In genomic region chr12:11437266-11437906, GRCm38 (mm10) we compare ENCODE assay signal across 8 mouse cellular contexts. TPM values are rescaled to one million over a fixed set of nuclear protein-coding genes. Genes with fewer than 3 reads are reported as not detected.
DNase-seq lines count a peak whose midpoint lies in the region; ATAC-seq and TF ChIP-seq lines count a peak whose summit lies in the region.

No protein-coding gene starts in this region.

- TF ChIP-seq EP300 in liver, embryonic 14.5 days (IDR thresholded peaks at IDR 0.05; ENCODE audit: low read depth): no peak

- TF ChIP-seq CTCF in liver, embryonic 14.5 days (IDR thresholded peaks at IDR 0.05; ENCODE audit: low read depth): peak; percentile 70

- H3K9ac ChIP-seq in forebrain, embryonic 15.5 days (replicated peaks): peak overlapping the region; percentile 51
- no peak overlapping the region for H3K9ac ChIP-seq in liver, embryonic 14.5 days (replicated peaks)
- H3K9ac ChIP-seq in neural tube, embryonic 14.5 days (replicated peaks; ENCODE audit: low read depth, low read length): no peak overlapping the region

- peak overlapping the region; percentile 48 for H3K4me3 ChIP-seq in forebrain, embryonic 15.5 days
- no peak overlapping the region for H3K4me3 ChIP-seq in liver, embryonic 14.5 days (ENCODE audit: insufficient read depth in 1 of 2, low read depth in 2 of 2, low read length in 2 of 2)
- H3K4me3 ChIP-seq in neural tube, embryonic 14.5 days (ENCODE audit: low read depth, low read length): peak overlapping the region; percentile 44; the same call in 1 of the 2 replicates

- DNase-seq in ES-CJ7 (ENCODE audit: low read depth, low spot score): peak; percentile 95
- peak; percentile 93 for DNase-seq in cerebellum, adult 11 months
- peak; percentile 73 to 80 for DNase-seq in heart, postnatal 14 days
- DNase-seq in kidney, postnatal 4 days: peak; percentile 88 to 90
- DNase-seq in liver, embryonic 14.5 days (ENCODE audit: low read depth in 3 of 3, low spot score in 3 of 3): peak in 2 of 3 experiments; percentile 5 to 11
- peak; percentile 73 for DNase-seq in thymus, postnatal 4 days

- no peaks in the 10 kb centered on the region for H3K36me3 ChIP-seq in forebrain, embryonic 15.5 days
- H3K36me3 ChIP-seq in liver, embryonic 14.5 days (replicated peaks; ENCODE audit: control insufficient read depth, insufficient read depth, low read depth): no peaks in the 10 kb centered on the region
- no peaks in the 10 kb centered on the region for H3K36me3 ChIP-seq in neural tube, embryonic 14.5 days (ENCODE audit: control insufficient read depth, insufficient read depth, low read length)

- H3K4me1 ChIP-seq in forebrain, embryonic 15.5 days: peaks cover 24% of the 10 kb centered on the region
- H3K4me1 ChIP-seq in liver, embryonic 14.5 days (replicated peaks; ENCODE audit: control insufficient read depth in 2 of 2, insufficient read depth in 2 of 2, low read length in 1 of 2): no peaks in the 10 kb centered on the region
- H3K4me1 ChIP-seq in neural tube, embryonic 14.5 days (ENCODE audit: control insufficient read depth, insufficient read depth, low read length): no peaks in the 10 kb centered on the region; the same call in 1 of the 2 replicates

- peak; percentile 55 for ATAC-seq in forebrain, embryonic 15.5 days (replicated peaks)
- no peak for ATAC-seq in liver, embryonic 14.5 days (ENCODE audit: insufficient read depth)
- peak; percentile 47; the same call in 1 of the 2 replicates for ATAC-seq in neural tube, embryonic 14.5 days (ENCODE audit: low read depth)

- H3K27ac ChIP-seq in forebrain, embryonic 15.5 days (replicated peaks): peak overlapping the region; percentile 76; the same call in 1 of the 2 replicates
- no peak overlapping the region for H3K27ac ChIP-seq in liver, embryonic 14.5 days
- 0 out of 2 replicates have a peak overlapping the region, but pooled peaks have one; percentile 65 for H3K27ac ChIP-seq in neural tube, embryonic 14.5 days (ENCODE audit: low read depth, low read length)

- 17% methylated on average over 16 of the region's 17 CpGs for WGBS in forebrain, embryonic 15.5 days
- 14% methylated on average over 17 of the region's 17 CpGs for WGBS in liver, embryonic 14.5 days (ENCODE audit: insufficient replicate concordance)
- WGBS in neural tube, embryonic 14.5 days: 19% methylated on average over 17 of the region's 17 CpGs

- H3K4me2 ChIP-seq in forebrain, embryonic 15.5 days (replicated peaks): peak overlapping the region; percentile 84
- no peak overlapping the region; the same call in 1 of the 2 replicates for H3K4me2 ChIP-seq in liver, embryonic 14.5 days (ENCODE audit: low read depth)
- peak overlapping the region; percentile 66 for H3K4me2 ChIP-seq in neural tube, embryonic 14.5 days (ENCODE audit: low read depth, low read length)

- intact Hi-C loops in heart, postnatal 14 days (cut with DNase I): loop anchor here (2.0 kb wide), 1 partner anchor 87 kb away; no protein-coding TSS in a partner anchor

- 0 out of 2 replicates have a peak, but pooled peaks cover 6% of the 10 kb centered on the region for H3K27me3 ChIP-seq in forebrain, embryonic 15.5 days
- H3K27me3 ChIP-seq in liver, embryonic 14.5 days (ENCODE audit: control insufficient read depth, insufficient read depth, low read length): peaks cover 25% of the 10 kb centered on the region
- no peaks in the 10 kb centered on the region for H3K27me3 ChIP-seq in neural tube, embryonic 14.5 days (ENCODE audit: control insufficient read depth, insufficient read depth, low read length)

- H3K9me3 ChIP-seq in forebrain, embryonic 15.5 days: no peaks in the 10 kb centered on the region
- H3K9me3 ChIP-seq in liver, embryonic 14.5 days (ENCODE audit: control insufficient read depth, low read length): no peaks in the 10 kb centered on the region
- H3K9me3 ChIP-seq in neural tube, embryonic 14.5 days (ENCODE audit: control insufficient read depth, low read length): no peaks in the 10 kb centered on the region

RNA-seq across cellular contexts. Expression of gene Vsnl1, which starts 1.0 kb away (rescaled TPM):
- polyA plus RNA-seq in forebrain, embryonic 15.5 days (2015; fragmentation: Nextera tagmentation; extraction: Ambion mirVana): 13.1 and 16.6 TPM in 2 replicates
- under 1 TPM; 0.29 to 0.81 TPM for total RNA-seq in heart, postnatal 14 days (2021)
- 0.04 TPM in 1 of 2 replicates, not detected in the other for polyA plus RNA-seq in liver, embryonic 14.5 days (2012; rRNA removed)
- 0.08 TPM in 1 of 2 replicates, not detected in the other for polyA plus RNA-seq in liver, embryonic 14.5 days (2014; fragmentation: Nextera tagmentation; extraction: Ambion mirVana)
- polyA plus RNA-seq in neural tube, embryonic 14.5 days (2014; fragmentation: Nextera tagmentation; extraction: Ambion mirVana): 109 and 197 TPM in 2 replicates

RNA-seq across cellular contexts. Expression of gene Rad51ap2, which starts 18.5 kb away (rescaled TPM):
- 0.31 and 0.33 TPM in 2 replicates for polyA plus RNA-seq in forebrain, embryonic 15.5 days (2015; fragmentation: Nextera tagmentation; extraction: Ambion mirVana)
- total RNA-seq in heart, postnatal 14 days (2021): not detected
- polyA plus RNA-seq in liver, embryonic 14.5 days (2012; rRNA removed): not detected in 2 replicates
- not detected in 2 replicates for polyA plus RNA-seq in liver, embryonic 14.5 days (2014; fragmentation: Nextera tagmentation; extraction: Ambion mirVana)
- 0.48 and 0.67 TPM in 2 replicates for polyA plus RNA-seq in neural tube, embryonic 14.5 days (2014; fragmentation: Nextera tagmentation; extraction: Ambion mirVana)

Comparison
In these comparisons a context has a peak if more than half of its experiments do, and no peak if none do; other contexts are left out.
1. DNase-seq: peak in every context shown above with its lines; median percentile 95 in ES-CJ7; 93 in cerebellum, adult 11 months; 89 in kidney, postnatal 4 days; 76 in heart, postnatal 14 days; 73 in thymus, postnatal 4 days; 8 in liver, embryonic 14.5 days.
2. H3K4me3 ChIP-seq: peak in forebrain, embryonic 15.5 days (single experiment) and neural tube, embryonic 14.5 days (single experiment); none in liver, embryonic 14.5 days (0 of 2).
3. RNA of gene Vsnl1, which starts 1.0 kb away (polyA plus RNA-seq): 109 to 197 TPM in neural tube, embryonic 14.5 days and 13.1 to 16.6 TPM in forebrain, embryonic 15.5 days; 0.04 to 0.08 TPM in liver, embryonic 14.5 days; every median in the first group is over 10 times any median in the second.